Mouse (Mus musculus) liver, adult 2 months (tissue): Measurements from ENCODE around the gene Zmiz1. TPM values are rescaled to one million over a fixed set of nuclear protein-coding genes. Genes with fewer than 3 reads are reported as not detected.
A peak's percentile ranks its signal among the peaks of the same experiment; 100 is the strongest.

Source experiments
- DNase-seq: peaks from one replicate; pipeline ENCODE4 v3.0.0-alpha.2; 2011; ENCODE audit warnings: low read depth, low spot score; ENCODE audit errors: extremely low read depth
- H3K27ac ChIP-seq: fragments of 200-500 bp; replicated peaks from 2 replicates; pipeline ENCODE4 v1.5.1; 2012; ENCODE audit warnings: low read depth, mild to moderate bottlenecking, control low read depth, inconsistent platforms, low read length; ENCODE audit not compliant: insufficient read depth
- H3K27me3 ChIP-seq: fragments of 200-500 bp; 2 replicates; pipeline ENCODE4 v1.6.1; 2012; ENCODE audit warnings: mild to moderate bottlenecking, moderate library complexity, low read length, inconsistent platforms; ENCODE audit not compliant: control insufficient read depth, insufficient read depth
- H3K36me3 ChIP-seq: fragments of 200-500 bp; 2 replicates; pipeline ENCODE4 v1.6.1; 2012; ENCODE audit warnings: low read length, inconsistent platforms; ENCODE audit not compliant: control insufficient read depth, insufficient read depth
- H3K4me1 ChIP-seq: fragments of 200-500 bp; 2 replicates; pipeline ENCODE4 v1.6.1; 2011; ENCODE audit warnings: low read length; ENCODE audit not compliant: control insufficient read depth, insufficient read depth
- H3K4me3 ChIP-seq: fragments of 200-500 bp; 2 replicates; pipeline ENCODE4 v1.5.1; 2011; ENCODE audit warnings: low read depth, mild to moderate bottlenecking, control low read depth, low read length, moderate library complexity; ENCODE audit not compliant: insufficient read depth
- H3K79me2 ChIP-seq: fragments of 200-500 bp; 2 replicates; pipeline ENCODE4 v1.6.1; 2012; ENCODE audit warnings: inconsistent platforms, mild to moderate bottlenecking, low read length, moderate library complexity; ENCODE audit not compliant: control insufficient read depth, insufficient read depth
- H3K9ac ChIP-seq: fragments of 200-500 bp; 2 replicates; pipeline ENCODE4 v1.6.1; 2012; ENCODE audit warnings: low read depth, mild to moderate bottlenecking, control low read depth, inconsistent platforms, low read length
- CTCF ChIP-seq: fragments of 200-500 bp; IDR thresholded peaks from 2 replicates; pipeline ENCODE4 v1.5.1; 2011; ENCODE audit warnings: low read depth, low read length, control low read depth
- POLR2A ChIP-seq: fragments of 200-500 bp; IDR thresholded peaks from 2 replicates; pipeline ENCODE4 v1.6.1; 2011; ENCODE audit warnings: low read length, control low read depth; ENCODE audit not compliant: insufficient read depth; ENCODE audit errors: extremely low read depth
- WGBS: fragments of 180-500 bp; shearing (Covaris S2); methylation state at CpG from one replicate; pipeline ENCODE4 v1.1.7; 2018; 5-methylcytosine and 5-hydroxymethylcytosine counted together
- polyA plus RNA-seq: library from polyadenylated mRNA; depleted of rRNA; stranded (reverse); fragments of >200 nt; gene quantifications from 2 replicates; pipeline ENCODE4 v1.2.3, GENCODE M21; 2012
- total RNA-seq: library from RNA; depleted of rRNA; stranded (reverse); fragments of >200 nt; gene quantifications from 2 replicates; pipeline ENCODE4 v1.2.3, GENCODE M21; 2014

Gene Zmiz1
- total and polyA plus RNA-seq, 2 experiments, result 5.3 to 10.2 TPM

DNA sequence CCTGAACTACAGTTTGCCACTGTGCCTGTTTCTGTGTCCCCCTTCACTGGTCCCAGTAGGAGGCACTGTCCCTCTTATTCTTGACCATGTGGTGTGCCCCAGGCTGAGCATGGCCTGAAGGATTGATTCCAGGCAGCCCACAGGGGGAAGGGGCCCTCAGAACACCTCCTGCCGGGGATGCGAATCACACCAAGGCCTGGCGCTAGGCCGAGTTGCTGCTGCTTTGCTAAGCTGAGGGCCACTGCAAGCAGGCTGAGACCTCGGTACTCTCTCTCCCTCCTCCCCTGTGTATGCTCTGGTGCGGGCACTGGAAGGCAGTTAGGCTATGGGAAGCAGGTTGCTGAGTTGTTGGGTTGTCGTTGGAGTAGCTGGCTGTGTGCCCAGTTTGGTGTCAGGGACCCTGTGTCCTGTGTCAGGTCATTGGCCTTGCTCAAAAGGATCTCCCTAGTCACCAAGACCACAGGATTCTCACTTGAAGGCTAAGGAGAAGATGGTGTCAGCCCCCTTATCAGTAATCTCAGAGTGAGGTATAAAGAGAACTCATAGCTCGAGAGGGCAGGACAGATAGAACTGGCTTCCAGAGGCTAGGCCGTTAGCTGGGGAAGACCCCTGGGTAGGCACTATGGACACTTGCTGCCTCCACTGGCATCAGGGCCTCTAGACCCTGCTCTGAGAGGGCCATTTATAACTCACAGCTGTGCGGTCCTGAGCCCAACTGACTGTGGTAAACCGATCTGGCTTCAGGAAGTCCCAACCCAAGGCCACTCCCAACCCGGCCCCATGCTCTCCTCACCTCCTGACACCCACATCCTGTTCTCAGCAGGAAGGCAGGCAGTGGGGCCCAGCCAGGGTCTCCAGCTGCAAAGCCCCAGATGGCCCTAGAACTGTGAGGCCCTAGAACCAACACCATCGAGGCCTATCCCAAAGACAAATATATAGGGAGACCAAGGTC lies 57.9 kb downstream of the Zmiz1 start:
- peaks cover 35% of the 10 kb centered on the region; the same call in 1 of the 2 replicates for H3K79me2 ChIP-seq
- WGBS, result 41% methylated on average over 13 of the region's 13 CpGs
- peaks cover 42% of the 10 kb centered on the region for H3K4me1 ChIP-seq
- H3K9ac ChIP-seq, result no peak overlapping the region
- TF ChIP-seq POLR2A, result no peak
- TF ChIP-seq CTCF, result peak; percentile 39
- no peaks in the 10 kb centered on the region for H3K27me3 ChIP-seq
- H3K36me3 ChIP-seq, result no peaks in the 10 kb centered on the region
- H3K4me3 ChIP-seq, result no peak overlapping the region
- peak; percentile 37 for DNase-seq
- H3K27ac ChIP-seq, result peak overlapping the region; percentile 45

DNA sequence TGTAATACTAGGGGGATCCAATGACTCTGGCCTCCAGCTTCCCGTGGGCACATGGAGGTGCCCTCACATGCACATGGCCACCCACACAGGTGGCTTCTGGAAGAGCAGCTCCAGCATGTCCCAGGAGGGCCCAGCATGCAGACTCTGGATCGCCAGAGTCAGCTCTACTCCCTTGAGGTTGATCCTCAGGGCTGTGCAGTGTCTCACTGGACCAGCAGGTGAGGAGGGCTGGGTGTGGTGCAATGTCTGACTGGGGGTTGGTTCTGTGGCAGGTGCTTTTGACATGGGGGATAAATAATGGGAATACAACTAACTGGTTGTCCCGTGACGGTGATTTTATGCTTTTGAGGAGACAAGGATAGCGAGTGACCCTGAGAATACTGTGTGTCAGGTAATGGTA lies 59.7 kb downstream of the Zmiz1 start:
- DNase-seq, result no peak
- no peak overlapping the region for H3K9ac ChIP-seq
- peaks cover 55% of the 10 kb centered on the region for H3K4me1 ChIP-seq
- no peak overlapping the region for H3K27ac ChIP-seq
- peaks cover 22% of the 10 kb centered on the region; the same call in 1 of the 2 replicates for H3K79me2 ChIP-seq
- H3K36me3 ChIP-seq, result no peaks in the 10 kb centered on the region
- H3K27me3 ChIP-seq, result no peaks in the 10 kb centered on the region
- WGBS, result 86% methylated on average over 5 of the region's 5 CpGs
- TF ChIP-seq POLR2A (no peak), CTCF (no peak)
- no peak overlapping the region for H3K4me3 ChIP-seq

DNA sequence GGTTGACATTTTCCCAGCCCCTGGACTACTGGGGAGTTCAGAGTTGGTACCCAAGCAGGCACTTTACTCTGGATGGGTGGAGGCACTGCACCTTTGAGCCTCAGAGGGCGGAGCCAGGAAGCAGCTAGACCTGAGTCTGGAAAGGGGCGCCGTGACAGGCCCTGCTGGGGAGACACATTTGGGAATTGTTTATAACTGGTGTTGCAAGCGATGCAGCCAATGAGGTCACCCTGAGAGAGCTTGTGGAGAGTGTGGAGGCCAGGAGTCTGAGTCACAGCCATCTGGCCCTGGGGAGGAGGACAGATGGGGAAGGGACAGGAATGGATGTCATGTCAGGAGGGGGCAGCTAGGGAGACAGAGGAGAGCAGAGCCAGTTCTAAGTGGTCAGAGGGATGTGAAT lies 60.7 kb downstream of the Zmiz1 start:
- Histone ChIP-seq H3K4me1 (peaks cover 65% of the 10 kb centered on the region), H3K4me3 (no peak overlapping the region), H3K79me2 (peaks cover 19% of the 10 kb centered on the region; the same call in 1 of the 2 replicates), H3K9ac (no peak overlapping the region; the same call in 1 of the 2 replicates), H3K36me3 (no peaks in the 10 kb centered on the region), H3K27ac (peak overlapping the region; percentile 66), H3K27me3 (no peaks in the 10 kb centered on the region)
- 29% methylated on average over 4 of the region's 4 CpGs for WGBS
- peak; percentile 68 for DNase-seq
- TF ChIP-seq POLR2A (no peak), CTCF (no peak)

GRCm38 (mm10) chr14:25520589-25520988 lies 61.6 kb downstream of the Zmiz1 start:
- Histone ChIP-seq H3K27me3 (no peaks in the 10 kb centered on the region), H3K4me1 (peaks cover 63% of the 10 kb centered on the region), H3K36me3 (no peaks in the 10 kb centered on the region), H3K27ac (peak overlapping the region; percentile 69), H3K79me2 (peaks cover 16% of the 10 kb centered on the region; the same call in 1 of the 2 replicates), H3K4me3 (no peak overlapping the region), H3K9ac (peak overlapping the region; percentile 9; the same call in 1 of the 2 replicates)
- DNase-seq, result peak; percentile 93
- whole genome bisulfite sequencing, result 14% methylated on average over 4 of the region's 4 CpGs
- TF ChIP-seq POLR2A (no peak), CTCF (no peak)

DNA sequence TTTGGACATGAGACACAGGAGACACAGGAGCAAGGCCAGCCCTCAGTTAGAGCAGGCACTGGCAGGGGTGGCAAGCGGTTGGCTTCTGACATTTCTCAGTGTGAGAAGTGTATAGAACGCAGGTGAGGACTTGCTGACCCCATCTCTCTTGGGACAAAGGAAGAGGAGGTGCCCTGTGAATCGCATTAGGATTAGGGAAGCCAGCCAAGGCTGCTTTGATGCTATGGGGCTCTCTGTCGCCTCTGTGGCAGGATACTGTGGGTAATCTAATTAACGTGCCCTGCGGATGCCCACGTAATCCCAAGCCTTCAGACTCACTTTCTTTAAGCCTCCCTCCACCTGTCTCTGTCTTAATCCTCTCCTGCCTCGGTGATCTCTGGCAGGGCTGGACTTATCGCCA lies 62.0 kb downstream of the Zmiz1 start:
- Histone ChIP-seq H3K79me2 (peaks cover 12% of the 10 kb centered on the region; the same call in 1 of the 2 replicates), H3K27me3 (no peaks in the 10 kb centered on the region), H3K9ac (peak overlapping the region; percentile 9; the same call in 1 of the 2 replicates), H3K4me1 (peaks cover 59% of the 10 kb centered on the region), H3K36me3 (no peaks in the 10 kb centered on the region), H3K27ac (peak overlapping the region; percentile 69), H3K4me3 (no peak overlapping the region)
- WGBS, result 75% methylated on average over 9 of the region's 9 CpGs
- no peak for DNase-seq
- TF ChIP-seq CTCF (no peak), POLR2A (no peak)
